Mouse (Mus musculus): Measurements from ENCODE around the gene Rnase11. TPM values are rescaled to one million over a fixed set of nuclear protein-coding genes. Genes with fewer than 3 reads are reported as not detected.
A peak's percentile ranks its signal among the peaks of the same experiment; 100 is the strongest.
"Not testable (repeated sequence)": the region's sequence is repeated elsewhere in the genome, so short reads cannot be mapped to it uniquely, and the experiment has no call there.

Gene Rnase11
- total and polyA plus RNA-seq, 3 experiments, result not detected

GRCm38 (mm10) chr14:51098300-51098699 lies 48.3 kb upstream of the Rnase11 start:
- H3K9me3 ChIP-seq (replicated peaks; ENCODE audit: insufficient read depth, low read length); H3K79me2 ChIP-seq (ENCODE audit: control insufficient read depth, insufficient read depth, low read length, poor library complexity); H3K4me3 ChIP-seq (ENCODE audit: control insufficient read depth in 1 of 2, insufficient read depth in 1 of 2, low read depth in 2 of 2, low read length in 2 of 2); H3K4me1 ChIP-seq (ENCODE audit: control insufficient read depth in 1 of 2, insufficient read depth in 2 of 2, low read length in 2 of 2); H3K27ac ChIP-seq (ENCODE audit: control insufficient read depth, low read depth, low read length); H3K36me3 ChIP-seq (ENCODE audit: control insufficient read depth in 1 of 2, insufficient read depth in 2 of 2, low read length in 2 of 2); H3K9ac ChIP-seq (ENCODE audit: control insufficient read depth, low read depth, low read length, poor library complexity, severe bottlenecking); H3K27me3 ChIP-seq (ENCODE audit: control insufficient read depth in 1 of 2, insufficient read depth in 2 of 2, low read length in 2 of 2): not testable (repeated sequence)
- peak; percentile 19 for DNase-seq (ENCODE audit: low read depth, low spot score)
- TF ChIP-seq CTCF (IDR thresholded peaks at IDR 0.05 in 2 of 3, conservative IDR thresholded peaks at IDR 0.05 in 1 of 3; ENCODE audit: control insufficient read depth in 1 of 3, insufficient read depth in 1 of 3, low read depth in 2 of 3, low read length in 3 of 3, poor library complexity in 1 of 3, severe bottlenecking in 1 of 3), result peak; percentile 22 to 53 (median 50); a peak in 4 of 6 replicates
- TF ChIP-seq RAD21 (IDR thresholded peaks at IDR 0.05; ENCODE audit: low read depth, low read length), result peak; percentile 54
- 0 out of 2 replicates have a peak, but pooled peaks have one; percentile 22 for TF ChIP-seq ZC3H11A (IDR thresholded peaks at IDR 0.05; ENCODE audit: low read depth, low read length)
- TF ChIP-seq SMC3 (IDR thresholded peaks at IDR 0.05; ENCODE audit: low read depth, low read length), result peak; percentile 53

DNA sequence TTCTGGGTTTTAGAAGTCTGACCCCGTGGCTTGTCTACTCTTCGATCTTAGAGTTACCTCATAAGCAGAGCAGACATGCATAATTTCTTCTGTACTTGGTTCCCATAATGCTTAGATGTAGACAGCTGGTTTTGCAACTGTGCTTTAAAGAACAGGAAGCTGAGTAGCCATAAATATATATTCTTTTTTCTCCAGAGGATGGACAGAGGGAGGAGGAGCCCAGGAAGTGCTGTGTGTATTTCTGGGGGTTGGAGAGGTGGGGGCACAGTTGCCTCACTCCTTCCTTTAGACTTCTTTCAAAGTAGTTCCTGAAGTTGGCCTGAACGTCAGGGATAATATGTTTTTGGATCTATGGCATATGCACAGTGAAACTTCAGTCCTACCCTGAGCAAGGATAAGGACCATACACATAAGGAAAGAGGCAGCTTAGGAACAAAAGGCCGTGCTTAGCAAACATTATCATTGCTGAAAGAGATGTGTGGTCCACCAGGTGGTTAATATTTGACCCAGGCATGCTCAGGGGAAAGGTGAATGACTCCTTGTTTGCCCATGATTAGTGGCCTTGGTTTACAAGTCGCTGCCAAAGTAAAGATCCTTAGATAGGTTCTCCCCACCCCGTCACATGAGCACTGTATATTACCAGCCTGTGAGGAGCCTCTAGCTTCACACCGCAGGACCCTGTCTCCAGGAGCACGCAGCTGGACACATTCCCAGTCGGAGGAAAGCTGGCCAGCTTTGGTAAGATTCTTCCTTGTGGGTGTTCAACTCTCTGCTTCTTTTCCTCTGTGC lies 46.0 kb upstream of the Rnase11 start:
- Histone ChIP-seq H3K4me1 (ENCODE audit: control insufficient read depth in 1 of 2, insufficient read depth in 2 of 2, low read length in 2 of 2) (no peaks in the 10 kb centered on the region), H3K9me3 (replicated peaks; ENCODE audit: insufficient read depth, low read length) (no peaks in the 10 kb centered on the region), H3K79me2 (ENCODE audit: control insufficient read depth, insufficient read depth, low read length, poor library complexity) (no peaks in the 10 kb centered on the region), H3K27me3 (ENCODE audit: control insufficient read depth in 1 of 2, insufficient read depth in 2 of 2, low read length in 2 of 2) (no peaks in the 10 kb centered on the region), H3K9ac (ENCODE audit: control insufficient read depth, low read depth, low read length, poor library complexity, severe bottlenecking) (no peak overlapping the region), H3K4me3 (ENCODE audit: control insufficient read depth in 1 of 2, insufficient read depth in 1 of 2, low read depth in 2 of 2, low read length in 2 of 2) (no peak overlapping the region), H3K27ac (ENCODE audit: control insufficient read depth, low read depth, low read length) (no peak overlapping the region), H3K36me3 (ENCODE audit: control insufficient read depth in 1 of 2, insufficient read depth in 2 of 2, low read length in 2 of 2) (no peaks in the 10 kb centered on the region; a peak in 1 of 4 replicates)
- DNase-seq (ENCODE audit: low read depth, low spot score), result no peak
- TF ChIP-seq NELFE (IDR thresholded peaks at IDR 0.05; ENCODE audit: low read depth, low read length), result no peak
- TF ChIP-seq POLR2AphosphoS2 (IDR thresholded peaks at IDR 0.05; ENCODE audit: low read length), result no peak
- no peak for TF ChIP-seq ELF1 (IDR thresholded peaks at IDR 0.05; ENCODE audit: low read depth, low read length)
- no peak for TF ChIP-seq UBTF (IDR thresholded peaks at IDR 0.05; ENCODE audit: borderline replicate concordance, insufficient read depth, low read depth, low read length)
- TF ChIP-seq ETS1 (IDR thresholded peaks at IDR 0.05; ENCODE audit: low read depth, low read length), result no peak
- no peak for TF ChIP-seq MYB (IDR thresholded peaks at IDR 0.05; ENCODE audit: low read depth, low read length)
- no peak for TF ChIP-seq BHLHE40 (IDR thresholded peaks at IDR 0.05; ENCODE audit: borderline replicate concordance, low read depth, low read length)
- TF ChIP-seq RAD21 (IDR thresholded peaks at IDR 0.05; ENCODE audit: low read depth, low read length), result no peak
- TF ChIP-seq JUND (IDR thresholded peaks at IDR 0.05; ENCODE audit: low read depth, low read length), result no peak
- TF ChIP-seq CHD2 (IDR thresholded peaks at IDR 0.05; ENCODE audit: low read length), result no peak
- TF ChIP-seq USF2 (IDR thresholded peaks at IDR 0.05; ENCODE audit: borderline replicate concordance in 1 of 2, insufficient read depth in 1 of 2, low read depth in 1 of 2, low read length in 2 of 2), result no peak
- no peak for TF ChIP-seq GATA1 (IDR thresholded peaks at IDR 0.05; ENCODE audit: low read depth, low read length)
- no peak for TF ChIP-seq SIN3A (IDR thresholded peaks at IDR 0.05; ENCODE audit: low read length)
- no peak for TF ChIP-seq ZNF384 (IDR thresholded peaks at IDR 0.05; ENCODE audit: low read depth, low read length)
- no peak for TF ChIP-seq MAX (IDR thresholded peaks at IDR 0.05; ENCODE audit: low read length)
- TF ChIP-seq MEF2A (IDR thresholded peaks at IDR 0.05; ENCODE audit: extremely low read depth, insufficient replicate concordance, low read depth, low read length, poor library complexity, severe bottlenecking), result no peak
- no peak for TF ChIP-seq TCF12 (IDR thresholded peaks at IDR 0.05; ENCODE audit: low read depth, low read length)

All from MEL (cell line).